Mouse (Mus musculus): ENCODE data around the gene Adamts14.

DNA sequence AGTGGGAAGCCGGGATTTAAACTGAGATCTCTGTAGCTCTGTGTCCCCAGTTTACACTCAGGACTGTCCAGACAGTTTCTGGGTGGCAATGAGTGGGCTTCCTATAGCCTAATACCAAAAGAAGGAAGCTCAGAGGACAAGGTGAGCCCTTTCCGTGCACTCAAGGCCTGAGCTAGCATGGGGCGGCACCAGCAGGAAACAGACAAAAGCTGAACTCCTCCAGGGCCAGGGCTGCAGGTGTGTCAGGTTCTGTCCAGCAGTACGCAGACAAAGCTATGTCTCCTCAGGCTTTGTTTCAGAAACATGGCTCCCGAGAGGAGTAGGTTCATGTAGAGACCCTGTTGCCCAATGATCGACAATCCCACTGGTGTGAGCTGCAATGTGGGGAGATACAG is 35.9 kb downstream of the Adamts14 start:
- no peak for TF ChIP-seq CTCF (IDR thresholded peaks at IDR 0.05; ENCODE audit: low read depth, low read length)
- TF ChIP-seq TAL1 (conservative IDR thresholded peaks at IDR 0.05; ENCODE audit: low read depth, low read length) = no peak
- TF ChIP-seq GATA1 (IDR thresholded peaks at IDR 0.05; ENCODE audit: borderline replicate concordance, low read length) = no peak
